Mouse (Mus musculus) lung, postnatal 14 days (tissue): ENCODE measurements around the gene Gm4553.
"Not testable (repeated sequence)": the region's sequence is repeated elsewhere in the genome, so short reads cannot be mapped to it uniquely, and the experiment has no call there.

Experiments
- DNase-seq: peaks from one replicate; pipeline ENCODE4 v3.0.0; 2021

Gm4553 gene

GRCm38 (mm10) chr7:142134206-142134995, 31.1 kb downstream of the Gm4553 start:
- DNase-seq, result no peak

- no peak for DNase-seq
These were observed 36.7 kb downstream of the Gm4553 start for GRCm38 (mm10) chr7:142128843-142129242.

GRCm38 (mm10) chr7:142120629-142121028, 44.9 kb downstream of the Gm4553 start, which contains the start of gene Gm45618:
TSS of gene Gm45618 (minus strand) at chr7:142120729.
- not testable (repeated sequence) for DNase-seq

GRCm38 (mm10) chr7:142119632-142120031, 45.9 kb downstream of the Gm4553 start:
- DNase-seq, result no peak
